Mouse (Mus musculus) retina, adult 2 months (tissue): ENCODE results near the gene Fam160b1.

Experiments used
- DNase-seq: peaks from one replicate; pipeline ENCODE4 v3.0.0-alpha.2; 2012; ENCODE audit warnings: low read depth, low spot score

Fam160b1 gene

DNA sequence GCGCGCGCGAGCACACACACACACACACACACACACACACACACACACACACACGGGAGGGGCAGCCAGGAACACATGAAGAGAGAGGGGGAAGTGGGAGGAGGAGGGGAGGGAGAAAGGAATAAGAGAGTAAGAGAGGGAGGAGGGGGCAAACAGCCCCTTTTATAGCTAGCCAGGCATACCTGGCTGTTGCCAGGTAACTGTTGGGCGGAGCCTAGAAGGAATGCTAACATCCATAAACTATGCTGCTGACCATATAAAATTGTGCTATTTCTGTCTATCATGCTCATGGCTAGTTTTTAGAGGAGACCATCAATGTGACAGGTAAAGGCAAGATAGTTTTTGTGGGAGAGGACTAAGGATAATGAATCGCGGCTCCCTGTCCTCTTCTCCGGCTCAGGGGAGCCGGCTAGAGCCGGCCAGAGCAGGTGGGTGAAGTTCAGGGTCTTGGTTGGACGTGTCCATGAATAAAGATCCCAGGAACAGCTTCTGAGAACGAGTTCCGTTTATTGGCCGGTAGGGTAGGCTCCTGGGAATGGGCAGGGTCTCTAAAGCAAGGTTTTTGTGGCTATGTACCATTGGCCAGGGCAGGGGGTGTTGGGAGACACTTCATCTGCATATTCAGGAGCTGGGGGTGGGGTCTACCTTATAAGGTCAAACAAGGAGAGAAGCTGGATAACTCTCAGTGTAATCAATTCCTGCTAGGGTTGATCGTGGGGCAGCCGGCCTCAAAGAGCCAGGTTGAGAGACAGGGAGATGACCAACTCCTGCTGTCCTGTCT, 57.5 kb downstream of the Fam160b1 start:
- DNase-seq = no peak

DNA sequence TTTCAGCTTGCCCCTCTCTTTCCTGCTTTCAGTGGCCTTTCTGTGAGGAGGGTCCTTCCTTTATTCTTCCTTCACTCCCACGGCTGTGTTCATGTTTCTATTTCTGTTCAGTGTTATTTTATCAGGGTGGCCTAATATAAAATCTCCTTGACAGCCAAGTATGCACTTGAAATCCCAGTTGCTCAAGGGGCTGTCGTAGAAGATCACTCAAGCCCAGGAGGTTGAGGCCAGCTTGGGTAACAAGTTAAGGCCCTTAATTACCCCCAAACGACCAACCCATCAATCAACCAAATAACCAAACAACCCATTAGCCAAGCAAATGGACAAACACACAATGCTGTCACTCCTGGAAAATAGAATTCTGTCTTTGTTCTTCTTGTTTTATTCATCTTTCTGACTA, 62.9 kb downstream of the Fam160b1 start:
- no peak for DNase-seq

DNA sequence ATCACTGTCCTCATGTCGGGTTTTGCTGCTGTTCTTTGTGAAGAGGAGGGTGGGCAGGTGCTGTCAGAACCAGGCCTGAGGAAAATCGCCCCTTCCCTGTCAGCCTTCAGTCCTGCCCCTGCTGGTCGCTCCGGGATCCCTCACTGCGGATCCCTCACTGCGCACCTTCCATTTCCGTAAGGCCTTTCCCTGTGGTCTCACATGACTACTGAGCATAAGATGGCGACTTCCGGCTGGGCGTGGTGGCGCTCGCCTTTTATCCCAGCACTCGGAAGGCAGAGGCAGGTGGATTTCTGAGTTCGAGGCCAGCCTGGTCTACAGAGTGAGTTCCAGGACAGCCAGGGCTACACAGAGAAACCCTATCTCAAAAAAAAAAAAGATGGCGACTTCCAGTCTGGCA, 64.8 kb downstream of the Fam160b1 start:
- no peak for DNase-seq

DNA sequence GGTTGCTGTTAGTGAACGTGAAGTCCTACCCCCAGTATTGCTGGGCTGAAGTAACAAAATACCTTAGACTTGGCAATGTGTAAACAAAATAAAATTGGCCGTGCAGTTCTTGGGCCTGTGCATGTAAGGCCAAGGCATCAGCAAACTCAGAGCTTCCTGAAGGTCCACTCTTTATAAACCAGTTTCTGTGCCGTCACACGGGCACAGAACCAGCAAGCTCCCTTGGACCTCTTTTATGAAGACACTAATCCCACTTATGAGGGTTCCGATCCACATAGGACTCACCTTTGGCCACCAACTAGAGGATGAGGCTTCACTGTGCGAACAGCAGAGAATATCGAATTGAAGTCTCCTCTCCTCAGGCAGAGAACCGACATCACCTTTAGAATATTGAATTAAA, 66.4 kb downstream of the Fam160b1 start:
- DNase-seq = no peak

DNA sequence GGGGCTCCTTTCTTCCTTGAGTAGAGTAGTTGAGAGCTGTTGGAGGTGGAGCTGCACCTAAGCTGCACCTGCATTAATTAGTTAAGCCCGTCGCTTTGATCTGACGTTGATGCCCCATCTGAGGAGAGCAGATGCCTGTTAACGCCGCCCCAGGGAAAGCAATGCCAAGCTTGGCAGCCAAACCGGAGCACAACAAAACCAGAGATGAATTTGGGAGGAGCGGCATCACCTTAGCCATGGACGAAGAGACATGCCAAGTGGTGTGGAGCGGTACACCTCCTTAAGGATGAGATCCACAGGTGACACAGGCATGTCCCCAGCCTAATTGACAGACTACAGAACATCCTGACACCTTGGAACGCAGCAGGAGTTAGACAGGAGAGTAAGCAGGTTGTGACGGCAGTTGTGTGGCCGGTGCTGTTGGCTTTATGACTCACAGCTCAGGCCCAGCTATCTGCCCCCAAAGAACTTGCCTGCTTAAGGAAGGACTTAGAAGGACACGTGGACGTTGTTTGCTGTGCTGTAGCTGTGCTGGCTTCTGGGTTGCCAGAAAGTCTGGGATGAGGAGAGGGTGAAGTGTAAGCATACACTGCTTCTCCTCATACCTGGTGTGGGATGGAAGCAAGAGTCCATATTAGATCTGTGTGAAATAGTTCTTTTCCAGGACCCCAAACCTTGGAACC, 67.4 kb downstream of the Fam160b1 start:
- no peak for DNase-seq

DNA sequence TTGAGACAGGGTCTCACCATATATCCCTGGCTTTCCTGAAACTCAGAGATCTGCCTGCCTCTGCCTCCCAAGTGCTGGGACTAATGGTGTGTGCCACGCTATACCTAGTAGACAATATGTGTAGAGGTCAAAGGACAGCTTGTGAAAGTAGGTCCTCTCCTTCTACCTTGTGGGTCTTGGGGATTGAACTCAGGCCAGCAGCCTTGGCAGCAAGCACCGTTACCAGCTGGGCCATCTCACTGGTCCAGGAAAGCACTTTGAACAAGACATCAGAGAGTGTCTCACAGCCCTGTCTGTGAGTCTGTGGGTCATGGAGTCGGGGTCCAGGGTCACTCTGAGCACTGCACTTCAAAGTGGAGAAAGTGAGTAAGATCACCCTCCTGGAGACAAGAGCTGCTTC, 68.2 kb downstream of the Fam160b1 start:
- DNase-seq = no peak

DNA sequence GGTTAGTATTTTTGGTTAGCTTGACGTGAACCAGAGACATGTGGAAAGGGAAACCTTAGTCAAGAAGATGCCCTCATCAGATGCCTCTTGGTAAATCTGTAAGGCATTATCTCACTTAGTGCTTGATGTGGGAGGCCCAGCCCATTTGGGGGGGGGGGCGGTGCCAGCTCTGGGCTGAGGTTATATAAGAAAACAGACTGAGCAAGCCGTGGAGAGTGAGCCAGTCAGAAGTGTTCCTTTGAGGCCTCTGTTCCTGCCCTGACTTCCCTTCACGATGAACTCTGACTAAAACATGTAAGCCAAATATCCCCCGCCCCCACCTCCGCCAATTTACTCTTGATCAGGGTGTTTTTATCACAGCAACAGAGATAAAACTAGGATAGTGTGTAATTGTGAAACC, 69.4 kb downstream of the Fam160b1 start:
- no peak for DNase-seq

DNA sequence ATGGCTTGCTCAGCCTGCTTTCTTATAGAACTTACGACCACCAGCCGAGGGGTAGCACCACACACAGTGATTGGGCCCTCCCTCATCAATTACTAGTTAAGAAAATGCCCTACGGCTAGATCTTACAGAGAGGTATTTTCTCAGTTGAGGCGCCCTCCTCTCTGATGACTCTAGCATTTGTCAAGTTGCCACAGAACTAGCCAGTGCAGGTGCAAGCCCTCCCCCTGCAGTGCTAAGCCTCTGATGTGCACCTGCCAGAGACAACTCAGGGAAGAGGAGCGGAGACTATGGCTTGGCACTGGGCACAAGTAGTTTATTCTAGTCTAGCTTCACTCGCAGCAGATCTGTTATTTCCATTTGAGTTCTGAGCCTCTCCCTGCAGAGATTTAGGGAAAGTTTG, 71.0 kb downstream of the Fam160b1 start:
- DNase-seq = no peak

DNA sequence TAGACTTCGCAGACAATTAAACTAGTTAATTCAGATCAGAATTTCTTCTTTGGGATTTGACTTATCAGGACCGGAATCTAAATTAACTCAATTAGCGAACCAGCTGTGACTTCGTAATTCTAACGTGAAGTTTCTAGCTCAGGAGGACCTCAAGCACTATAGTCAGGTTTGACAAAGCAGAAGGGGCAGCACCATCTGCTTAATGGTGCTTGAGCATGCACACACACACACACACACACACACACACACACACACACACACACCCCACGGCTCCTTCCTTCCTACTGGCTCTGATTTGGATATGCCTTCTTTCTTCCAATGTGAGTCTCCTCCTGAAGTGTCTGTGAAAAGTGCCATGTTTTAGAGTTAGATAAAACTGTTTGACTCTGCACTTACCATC, 73.5 kb downstream of the Fam160b1 start:
- DNase-seq = no peak

DNA sequence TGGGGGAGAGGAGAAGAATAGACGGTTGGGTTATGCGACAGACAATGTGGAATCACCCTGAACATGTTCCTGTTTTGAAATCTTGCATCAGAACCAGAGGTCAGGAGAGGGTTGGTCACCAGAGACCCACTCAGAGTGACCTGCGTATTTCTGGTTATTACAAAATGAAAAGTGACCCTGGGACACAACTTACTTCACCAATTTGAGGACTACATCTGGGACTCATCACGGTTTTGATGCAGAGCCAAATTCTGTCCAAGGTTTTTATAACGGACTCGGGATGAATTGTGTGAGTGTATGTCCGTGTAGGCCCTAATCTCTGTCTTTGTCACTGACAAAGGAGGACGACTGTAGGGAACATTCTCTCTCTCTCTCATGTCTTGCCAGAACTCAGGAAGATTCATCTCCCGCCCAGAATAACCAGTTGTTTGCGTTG, 76.1 kb downstream of the Fam160b1 start:
- no peak for DNase-seq

DNA sequence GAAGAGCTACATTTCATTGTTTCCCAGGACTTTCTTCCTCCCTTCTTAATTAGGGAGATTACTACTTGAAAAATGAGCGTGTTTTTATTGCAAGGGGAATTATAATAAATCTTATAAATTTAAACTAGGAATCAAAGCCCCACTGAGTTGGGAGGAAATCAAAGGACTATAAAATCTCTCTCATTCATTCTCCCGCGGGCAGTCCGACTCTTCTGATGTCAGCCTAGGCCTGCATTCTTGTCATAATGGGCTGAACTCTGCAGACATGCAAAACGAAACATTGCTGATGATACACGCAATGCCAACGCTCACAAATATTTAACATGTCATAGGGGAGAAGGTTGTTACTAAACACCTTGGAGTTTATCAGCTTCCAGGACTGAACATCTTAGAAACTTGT, 76.6 kb downstream of the Fam160b1 start:
- no peak for DNase-seq
